Mouse (Mus musculus) right cerebral cortex, adult 18-20 months (tissue): ENCODE measurements around the gene Mtss1l.

Experiments used
- DNase-seq: peaks from one replicate; pipeline ENCODE4 v3.0.0; 2022; ENCODE audit warnings: mixed read lengths

Mtss1l gene

GRCm38 (mm10) chr8:110706288-110706870 lies 14.9 kb upstream of the Mtss1l start:
- DNase-seq, result no peak

- DNase-seq, result no peak
Measured at GRCm38 (mm10) chr8:110708429-110708828, 12.8 kb upstream of the Mtss1l start.

DNA sequence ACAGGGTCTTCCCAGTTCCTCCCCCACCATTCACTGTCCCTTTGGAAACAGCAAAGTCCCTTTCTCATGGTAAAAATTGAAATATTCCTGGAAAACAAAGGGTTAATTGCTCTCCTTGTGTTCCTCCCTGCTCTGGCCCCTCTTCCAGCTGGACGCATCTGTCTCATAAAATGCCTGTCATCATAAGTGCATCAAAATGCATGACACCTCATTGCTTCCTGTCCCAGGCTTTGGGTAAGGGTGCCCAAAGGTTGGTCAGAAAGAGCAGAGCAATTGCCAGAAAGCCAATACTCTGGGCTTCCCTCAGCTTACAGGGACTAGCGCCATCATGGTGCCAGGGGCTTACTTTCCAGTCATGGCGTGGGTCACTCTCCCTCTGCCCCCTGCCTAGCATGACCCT lies 10.7 kb upstream of the Mtss1l start:
- DNase-seq, result no peak

DNA sequence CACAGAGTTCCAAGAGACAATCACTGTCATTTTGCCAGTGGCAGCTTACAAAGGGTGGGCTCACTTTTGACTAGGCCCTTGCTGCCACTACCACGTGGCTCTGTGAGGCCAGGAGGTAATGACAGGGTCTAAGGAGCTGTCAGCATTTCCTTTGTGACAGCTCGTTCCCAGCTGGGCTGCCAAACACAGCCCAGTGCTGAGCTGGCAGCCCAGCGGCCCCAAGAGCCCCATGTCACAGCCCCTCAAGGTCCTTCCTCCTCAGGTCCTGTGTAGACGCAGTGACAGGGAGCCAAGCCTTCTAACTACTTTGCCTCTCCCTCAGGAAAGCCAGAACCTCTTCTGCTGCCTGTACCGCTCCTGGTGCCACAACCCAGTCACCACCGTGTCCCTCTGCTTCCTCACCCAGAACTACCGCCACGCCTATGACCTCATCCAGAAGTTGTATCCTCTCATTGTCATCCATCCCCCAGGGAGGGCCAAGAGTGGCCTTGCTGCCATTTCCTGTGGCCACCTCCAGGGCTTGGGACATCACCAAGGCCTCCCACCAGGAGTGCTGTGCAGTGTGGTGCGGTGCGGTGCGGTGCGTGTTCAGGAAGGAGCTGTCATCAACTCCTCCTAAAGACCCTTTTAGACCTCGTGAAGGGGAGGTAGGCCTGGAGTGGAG lies 9.9 kb upstream of the Mtss1l start:
- DNase-seq, result no peak

GRCm38 (mm10) chr8:110713073-110713472 lies 8.2 kb upstream of the Mtss1l start:
- peak; percentile 63 for DNase-seq

GRCm38 (mm10) chr8:110714827-110715519 lies 6.3 kb upstream of the Mtss1l start:
- no peak for DNase-seq

DNA sequence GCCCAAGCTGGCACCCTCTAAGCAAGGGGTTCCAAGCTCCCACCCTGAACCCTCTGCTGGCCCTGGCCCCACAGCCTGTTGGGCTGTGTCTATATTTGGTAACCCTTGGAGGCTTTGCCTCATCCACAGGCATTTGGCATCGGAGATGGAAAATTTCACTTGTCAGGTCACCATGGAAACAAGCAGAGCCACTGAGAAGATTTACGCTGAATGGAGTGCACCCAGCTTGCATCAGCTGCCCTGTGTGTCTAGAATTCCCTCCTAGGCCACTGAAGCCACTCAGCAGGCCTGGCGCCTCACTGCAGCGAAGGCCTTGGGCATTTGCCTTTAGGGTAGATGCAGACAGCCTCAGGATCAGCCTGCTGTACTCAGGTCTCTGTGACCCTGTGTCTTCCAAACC lies 5.2 kb upstream of the Mtss1l start:
- DNase-seq, result peak; percentile 88

DNA sequence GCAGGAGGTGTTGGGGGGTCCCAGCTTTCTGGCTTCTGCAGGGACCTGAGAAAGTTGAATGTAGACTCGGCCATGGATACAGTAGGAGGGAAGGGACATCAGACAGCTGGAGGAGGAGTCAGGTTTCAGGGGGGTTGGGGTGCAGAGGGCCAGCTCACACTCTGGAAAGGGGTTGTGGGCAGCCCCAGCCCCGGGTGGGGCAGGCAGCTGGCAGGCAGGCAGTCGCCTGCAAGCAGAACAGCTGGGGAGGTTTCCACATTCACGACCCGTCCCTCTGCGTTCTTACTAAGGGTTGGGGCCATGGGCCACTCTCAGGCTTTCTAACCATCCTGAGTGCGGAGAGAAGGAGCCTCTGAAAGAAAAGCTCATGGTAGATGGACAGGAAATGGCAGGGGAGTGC lies 4.1 kb upstream of the Mtss1l start:
- no peak for DNase-seq

DNA sequence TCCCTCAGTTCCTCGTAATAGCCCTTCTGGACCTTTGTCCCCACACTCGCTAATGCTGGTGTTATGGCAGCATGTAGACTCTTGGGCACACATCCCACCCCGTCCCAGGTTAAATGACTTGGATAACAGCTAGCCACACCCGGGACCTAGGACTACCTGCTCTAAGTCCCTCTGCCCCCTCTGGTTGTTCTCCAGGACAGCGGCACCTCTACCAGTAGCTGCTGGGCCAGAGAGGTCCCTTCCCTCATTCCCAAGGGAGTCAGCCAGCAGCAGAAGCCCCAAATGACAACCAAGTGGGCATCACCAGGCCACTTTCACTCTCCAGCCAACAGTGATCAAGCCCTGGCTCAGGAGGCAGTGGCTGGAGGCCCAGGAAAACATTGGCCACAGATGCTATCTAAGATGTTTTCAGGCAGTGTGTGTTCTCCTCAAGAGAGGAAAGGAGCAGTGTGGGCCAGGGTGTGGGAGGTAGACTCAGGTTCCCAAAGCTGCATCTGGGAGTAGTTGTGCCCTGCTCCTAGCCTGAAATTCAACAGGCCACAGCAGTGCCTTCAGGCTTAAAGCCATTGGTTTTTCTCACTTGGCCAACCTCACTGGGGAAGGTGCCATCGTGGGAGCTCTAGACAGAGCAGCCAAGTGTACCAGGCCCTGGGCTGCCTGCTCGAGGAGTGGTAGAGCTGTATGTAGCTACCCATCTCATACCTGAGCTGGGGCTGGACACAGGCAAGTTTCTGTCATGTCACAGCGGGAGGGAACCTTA lies 2.9 kb upstream of the Mtss1l start:
- no peak for DNase-seq

DNA sequence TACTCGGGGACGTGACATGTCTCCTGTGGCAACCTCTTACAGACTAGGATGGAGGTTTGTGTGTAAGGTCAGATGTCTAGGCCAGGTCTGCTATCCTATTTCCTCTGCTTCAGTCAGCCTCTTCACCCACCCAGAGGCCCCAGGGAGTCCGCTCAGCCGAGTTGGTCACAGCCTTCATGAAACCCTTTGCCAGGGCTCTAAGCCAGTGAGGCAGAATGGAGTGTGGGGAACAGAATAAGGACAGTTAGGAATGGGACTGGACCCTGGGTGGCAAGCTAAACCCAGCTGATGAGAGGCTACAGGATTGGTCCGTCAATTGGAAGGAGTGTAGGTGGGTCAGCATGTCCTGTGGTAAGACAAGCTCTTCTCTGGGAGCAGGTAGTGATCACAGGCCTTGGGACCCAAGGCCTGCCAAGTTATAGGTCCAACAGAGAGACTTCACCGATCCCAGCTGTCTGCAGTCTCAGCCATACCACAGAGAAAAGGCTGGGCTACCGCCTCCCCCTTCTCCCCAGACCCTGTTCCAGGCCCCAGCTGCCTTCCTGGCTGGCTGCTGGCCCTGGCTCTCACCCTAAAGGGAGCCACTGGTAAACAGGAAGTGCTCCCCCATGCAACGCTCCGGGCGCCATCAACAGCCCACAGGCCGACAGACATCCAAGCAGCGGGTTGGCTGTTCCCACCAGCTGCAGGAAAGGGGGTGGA lies 2.2 kb upstream of the Mtss1l start:
- DNase-seq, result peak; percentile 55

GRCm38 (mm10) chr8:110719898-110720653 lies 1.2 kb upstream of the Mtss1l start:
- no peak for DNase-seq

DNA sequence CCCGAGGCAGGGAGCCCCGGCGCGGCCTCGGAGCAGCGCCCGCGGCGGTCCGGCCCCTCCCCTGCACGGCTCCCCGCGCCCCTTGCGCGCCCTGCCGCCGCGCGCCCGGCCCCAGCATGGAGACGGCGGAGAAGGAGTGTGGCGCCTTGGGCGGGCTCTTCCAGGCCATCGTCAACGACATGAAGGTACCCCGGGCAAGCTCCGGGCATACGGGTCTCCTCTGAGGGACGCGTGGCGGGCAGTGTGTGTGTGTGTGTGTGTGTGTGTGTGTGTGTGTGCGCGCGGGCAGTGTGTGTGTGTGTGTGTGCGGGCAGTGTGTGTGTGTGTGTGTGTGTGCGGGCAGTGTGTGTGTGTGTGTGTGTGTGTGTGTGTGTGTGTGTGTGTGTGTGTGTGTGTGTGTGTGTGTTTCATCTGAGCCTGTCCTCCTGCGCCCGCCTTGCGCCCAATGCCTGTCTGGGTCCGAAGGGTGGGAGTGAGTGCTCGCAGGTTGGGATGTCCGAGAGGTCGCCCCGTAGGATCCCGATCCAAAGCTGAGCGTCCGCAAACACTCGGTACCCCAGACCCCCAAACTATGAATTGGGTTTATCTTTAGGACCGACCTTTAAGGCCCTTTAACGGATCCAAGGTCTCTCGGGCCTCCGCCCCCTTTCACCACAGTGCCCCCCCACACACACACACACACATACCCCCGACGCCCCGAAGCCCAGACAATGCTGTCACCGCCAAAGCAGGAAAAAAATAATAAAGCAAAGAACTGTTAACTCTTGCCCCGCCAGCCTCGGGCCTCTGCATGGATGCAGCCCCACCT lies 534 bp downstream of the Mtss1l start:
- no peak for DNase-seq

- no peak for DNase-seq
Measured at GRCm38 (mm10) chr8:110722414-110723011, 1.2 kb downstream of the Mtss1l start.

DNA sequence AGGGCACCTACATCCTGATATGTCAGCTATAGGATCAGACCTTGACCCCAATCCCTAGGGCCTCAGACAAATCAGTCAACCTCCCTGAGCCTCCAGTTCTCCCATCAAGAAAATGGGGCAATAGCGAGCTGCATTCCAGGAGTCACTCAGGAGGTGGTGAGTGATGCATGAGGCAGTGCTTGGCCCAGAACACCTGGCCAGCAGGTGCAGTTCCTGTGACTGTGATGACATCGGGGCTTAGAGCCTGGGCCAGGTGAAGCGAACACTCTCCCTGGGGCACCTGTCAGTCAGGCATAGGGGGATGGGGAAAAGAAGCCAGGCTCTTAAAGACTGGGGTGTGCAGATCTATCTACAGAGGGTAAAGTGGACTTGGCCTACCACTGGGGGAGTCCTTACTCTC lies 3.2 kb downstream of the Mtss1l start:
- DNase-seq, result no peak

DNA sequence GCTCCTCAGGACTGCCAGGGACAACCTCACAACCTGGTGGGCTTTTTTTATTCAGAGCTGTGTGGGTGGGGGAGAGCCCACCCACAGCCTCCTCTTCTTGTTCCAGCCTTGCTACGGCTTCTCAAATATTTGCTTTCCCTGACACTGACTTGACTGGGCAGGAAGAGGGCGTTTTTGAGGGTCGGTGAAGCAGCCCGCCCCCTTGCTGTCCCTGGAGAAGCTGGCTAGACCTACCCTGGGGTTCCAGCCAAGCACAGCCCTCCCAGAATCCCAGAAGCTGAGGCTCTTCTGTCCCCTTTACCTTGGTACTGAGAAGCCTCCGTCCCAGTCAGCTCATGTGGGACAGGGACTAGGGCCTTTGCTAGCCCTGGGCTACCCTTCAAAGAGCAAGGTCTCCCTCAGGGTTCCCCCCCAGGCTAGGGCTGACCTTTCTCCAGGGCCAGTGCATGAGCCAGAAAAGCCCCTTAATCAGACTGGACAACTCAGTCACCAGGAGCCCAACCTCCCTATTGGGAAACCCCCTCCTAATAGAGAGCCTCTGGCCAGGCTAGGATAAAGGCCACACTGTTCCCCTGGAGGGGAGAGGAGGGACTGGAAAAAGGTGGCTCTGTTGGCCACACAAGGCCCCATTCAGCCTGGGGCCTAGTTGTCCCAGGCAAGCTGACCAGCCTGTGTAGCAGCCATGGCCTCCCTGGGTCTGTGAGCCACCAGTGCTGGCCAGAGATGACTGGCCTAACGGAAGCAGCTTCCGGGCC lies 4.0 kb downstream of the Mtss1l start:
- peak; percentile 75 for DNase-seq

- DNase-seq, result no peak
Measured at GRCm38 (mm10) chr8:110726893-110727292, 5.6 kb downstream of the Mtss1l start.

DNA sequence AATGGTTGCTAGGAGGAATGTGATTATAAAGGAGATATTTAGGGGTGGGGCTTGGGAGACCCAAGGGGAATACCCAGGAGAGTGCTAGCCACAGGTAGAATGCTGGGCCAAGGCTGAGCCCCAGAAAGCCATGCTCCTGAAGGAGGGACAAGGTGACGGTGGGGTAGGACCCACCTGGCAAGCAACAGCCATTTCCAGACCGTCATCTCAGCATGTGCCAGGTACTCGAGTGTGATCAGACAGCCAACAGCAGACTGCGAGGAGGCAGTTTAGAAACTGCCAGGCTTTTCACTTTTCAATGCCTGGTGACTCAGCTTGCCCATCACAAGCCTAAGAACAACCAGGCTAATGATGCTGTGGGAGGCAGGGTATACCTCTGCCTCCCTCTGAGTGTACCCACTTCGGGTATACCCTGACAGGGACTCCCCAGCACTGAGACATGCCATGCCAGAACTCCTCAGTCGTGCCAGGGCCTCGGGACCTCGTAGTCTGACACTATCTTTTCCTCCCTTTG lies 10.1 kb downstream of the Mtss1l start:
- DNase-seq, result no peak

- DNase-seq, result no peak
Measured at GRCm38 (mm10) chr8:110733036-110733435, 11.8 kb downstream of the Mtss1l start.

DNA sequence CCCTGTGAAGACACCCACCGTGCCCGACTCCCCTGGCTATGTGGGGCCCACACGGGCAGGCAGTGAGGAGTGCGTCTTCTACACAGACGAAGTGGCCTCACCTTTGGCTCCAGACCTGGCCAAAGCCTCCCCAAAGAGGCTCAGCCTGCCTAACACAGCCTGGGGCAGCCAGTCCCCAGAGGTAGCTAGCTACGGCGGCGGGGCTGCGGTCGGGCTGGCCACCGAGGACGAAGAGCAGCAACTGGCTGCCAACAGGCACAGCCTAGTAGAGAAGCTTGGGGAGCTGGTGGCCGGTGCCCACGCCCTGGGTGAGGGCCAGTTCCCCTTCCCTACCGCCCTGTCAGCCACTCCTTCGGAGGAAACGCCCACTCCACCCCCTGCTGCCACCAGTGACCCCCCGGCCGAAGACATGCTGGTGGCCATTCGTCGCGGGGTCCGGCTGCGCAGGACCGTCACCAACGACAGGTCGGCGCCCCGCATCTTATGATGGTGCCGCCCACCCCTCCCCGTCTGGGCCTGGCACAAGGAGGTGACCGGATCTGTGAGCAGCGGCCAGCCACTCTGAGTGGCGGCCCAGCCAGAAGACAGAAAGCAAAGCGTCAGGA lies 17.4 kb downstream of the Mtss1l start:
- DNase-seq, result no peak
